Mouse (Mus musculus): Measurements from ENCODE around the gene Mlxipl. TPM values are rescaled to one million over a fixed set of nuclear protein-coding genes. Genes with fewer than 3 reads are reported as not detected.

The Mlxipl gene
- polyA plus RNA-seq, 1 experiment from 2014 or later: 4.7 TPM

- no peak overlapping the region for H3K4me3 ChIP-seq (replicated peaks; ENCODE audit: low read length)
- WGBS: 88% methylated on average over 4 of the region's 4 CpGs
- ATAC-seq (ENCODE audit: insufficient read depth, low FRiP score): no peak
- H3K4me1 ChIP-seq (ENCODE audit: control insufficient read depth, insufficient read depth, low read length): 0 out of 2 replicates have a peak, but pooled peaks cover 2% of the 10 kb centered on the region
- H3K27me3 ChIP-seq (ENCODE audit: control insufficient read depth, insufficient read depth, low read length): no peaks in the 10 kb centered on the region
- H3K36me3 ChIP-seq (ENCODE audit: control insufficient read depth, insufficient read depth, low read length): 0 out of 2 replicates have a peak, but pooled peaks cover 5% of the 10 kb centered on the region
- no peaks in the 10 kb centered on the region for H3K9me3 ChIP-seq (replicated peaks; ENCODE audit: control insufficient read depth, low read length)
- no peak overlapping the region for H3K9ac ChIP-seq (ENCODE audit: low read length)
- no peak overlapping the region for H3K27ac ChIP-seq (ENCODE audit: low read length)
- H3K4me2 ChIP-seq (ENCODE audit: low read depth, low read length): peak overlapping the region; percentile 87; the same call in 1 of the 2 replicates
These were observed 77.8 kb downstream of the Mlxipl start for GRCm38 (mm10) chr5:135167469-135167868.

- peak within 1 kb of the TSS; percentile 87 for H3K4me2 ChIP-seq (ENCODE audit: low read depth, low read length)
- 2% methylated on average over 93 of the region's 95 CpGs for WGBS
- ATAC-seq (ENCODE audit: insufficient read depth, low FRiP score): peak; percentile 98
These were observed 78.7 kb downstream of the Mlxipl start, which contains the start of gene Bcl7b for GRCm38 (mm10) chr5:135168063-135169062. Bcl7b (plus strand) TSS chr5:135168283.

GRCm38 (mm10) chr5:135169479-135169878 is 79.8 kb downstream of the Mlxipl start:
- peak overlapping the region; percentile 87 for H3K4me2 ChIP-seq (ENCODE audit: low read depth, low read length)
- H3K4me3 ChIP-seq (replicated peaks; ENCODE audit: low read length): peak overlapping the region; percentile 65
- WGBS: 90% methylated on average over 5 of the region's 5 CpGs
- no peak for ATAC-seq (ENCODE audit: insufficient read depth, low FRiP score)
- H3K4me1 ChIP-seq (ENCODE audit: control insufficient read depth, insufficient read depth, low read length): 0 out of 2 replicates have a peak, but pooled peaks cover 2% of the 10 kb centered on the region
- 0 out of 2 replicates have a peak, but pooled peaks cover 5% of the 10 kb centered on the region for H3K36me3 ChIP-seq (ENCODE audit: control insufficient read depth, insufficient read depth, low read length)
- no peaks in the 10 kb centered on the region for H3K9me3 ChIP-seq (replicated peaks; ENCODE audit: control insufficient read depth, low read length)
- H3K9ac ChIP-seq (ENCODE audit: low read length): peak overlapping the region; percentile 76
- H3K27me3 ChIP-seq (ENCODE audit: control insufficient read depth, insufficient read depth, low read length): no peaks in the 10 kb centered on the region
- peak overlapping the region; percentile 83; the same call in 1 of the 2 replicates for H3K27ac ChIP-seq (ENCODE audit: low read length)

More at GRCm38 (mm10) chr5:135168063-135169062, 78.7 kb downstream of the Mlxipl start, which contains the start of gene Bcl7b:
- Histone ChIP-seq H3K27me3 (ENCODE audit: control insufficient read depth, insufficient read depth, low read length) (no peaks in the 10 kb centered on the region), H3K27ac (ENCODE audit: low read length) (peak within 1 kb of the TSS; percentile 99), H3K9me3 (replicated peaks; ENCODE audit: control insufficient read depth, low read length) (no peaks in the 10 kb centered on the region), H3K9ac (ENCODE audit: low read length) (peak within 1 kb of the TSS; percentile 94), H3K4me1 (ENCODE audit: control insufficient read depth, insufficient read depth, low read length) (0 out of 2 replicates have a peak, but pooled peaks cover 2% of the 10 kb centered on the region), H3K36me3 (ENCODE audit: control insufficient read depth, insufficient read depth, low read length) (0 out of 2 replicates have a peak, but pooled peaks cover 5% of the 10 kb centered on the region), H3K4me3 (replicated peaks; ENCODE audit: low read length) (peak within 1 kb of the TSS; percentile 65)

GRCm38 (mm10) chr5:135171688-135172220 is 82.1 kb downstream of the Mlxipl start:
- no peak for ATAC-seq (ENCODE audit: insufficient read depth, low FRiP score)
- H3K4me2 ChIP-seq (ENCODE audit: low read depth, low read length): no peak overlapping the region
- H3K36me3 ChIP-seq (ENCODE audit: control insufficient read depth, insufficient read depth, low read length): peaks cover 13% of the 10 kb centered on the region; the same call in 1 of the 2 replicates
- no peaks in the 10 kb centered on the region for H3K27me3 ChIP-seq (ENCODE audit: control insufficient read depth, insufficient read depth, low read length)
- no peak overlapping the region for H3K27ac ChIP-seq (ENCODE audit: low read length)
- no peak overlapping the region for H3K4me3 ChIP-seq (replicated peaks; ENCODE audit: low read length)
- 0 out of 2 replicates have a peak, but pooled peaks cover 2% of the 10 kb centered on the region for H3K4me1 ChIP-seq (ENCODE audit: control insufficient read depth, insufficient read depth, low read length)
- H3K9ac ChIP-seq (ENCODE audit: low read length): peak overlapping the region; percentile 21; the same call in 1 of the 2 replicates
- H3K9me3 ChIP-seq (replicated peaks; ENCODE audit: control insufficient read depth, low read length): no peaks in the 10 kb centered on the region
- WGBS: 91% methylated on average over 6 of the region's 6 CpGs

GRCm38 (mm10) chr5:135172986-135173385 is 83.3 kb downstream of the Mlxipl start:
- no peak overlapping the region for H3K4me3 ChIP-seq (replicated peaks; ENCODE audit: low read length)
- WGBS: 88% methylated on average over 5 of the region's 5 CpGs

GRCm38 (mm10) chr5:135175086-135175485 is 85.4 kb downstream of the Mlxipl start:
- no peak overlapping the region for H3K9ac ChIP-seq (ENCODE audit: low read length)
- H3K36me3 ChIP-seq (ENCODE audit: control insufficient read depth, insufficient read depth, low read length): peaks cover 23% of the 10 kb centered on the region
- H3K9me3 ChIP-seq (replicated peaks; ENCODE audit: control insufficient read depth, low read length): no peaks in the 10 kb centered on the region
- H3K4me2 ChIP-seq (ENCODE audit: low read depth, low read length): no peak overlapping the region
- H3K4me3 ChIP-seq (replicated peaks; ENCODE audit: low read length): no peak overlapping the region
- no peak for ATAC-seq (ENCODE audit: insufficient read depth, low FRiP score)
- H3K27ac ChIP-seq (ENCODE audit: low read length): no peak overlapping the region
- H3K27me3 ChIP-seq (ENCODE audit: control insufficient read depth, insufficient read depth, low read length): no peaks in the 10 kb centered on the region
- H3K4me1 ChIP-seq (ENCODE audit: control insufficient read depth, insufficient read depth, low read length): 0 out of 2 replicates have a peak, but pooled peaks cover 2% of the 10 kb centered on the region

More at GRCm38 (mm10) chr5:135172986-135173385, 83.3 kb downstream of the Mlxipl start:
- 0 out of 2 replicates have a peak, but pooled peaks cover 2% of the 10 kb centered on the region for H3K4me1 ChIP-seq (ENCODE audit: control insufficient read depth, insufficient read depth, low read length)
- no peak overlapping the region for H3K27ac ChIP-seq (ENCODE audit: low read length)
- ATAC-seq (ENCODE audit: insufficient read depth, low FRiP score): no peak
- H3K36me3 ChIP-seq (ENCODE audit: control insufficient read depth, insufficient read depth, low read length): peaks cover 13% of the 10 kb centered on the region; the same call in 1 of the 2 replicates
- no peaks in the 10 kb centered on the region for H3K27me3 ChIP-seq (ENCODE audit: control insufficient read depth, insufficient read depth, low read length)
- no peak overlapping the region for H3K4me2 ChIP-seq (ENCODE audit: low read depth, low read length)
- H3K9me3 ChIP-seq (replicated peaks; ENCODE audit: control insufficient read depth, low read length): no peaks in the 10 kb centered on the region
- H3K9ac ChIP-seq (ENCODE audit: low read length): no peak overlapping the region

GRCm38 (mm10) chr5:135178523-135178922 is 88.8 kb downstream of the Mlxipl start:
- Histone ChIP-seq H3K27ac (ENCODE audit: low read length) (no peak overlapping the region), H3K36me3 (ENCODE audit: control insufficient read depth, insufficient read depth, low read length) (peaks cover 27% of the 10 kb centered on the region), H3K27me3 (ENCODE audit: control insufficient read depth, insufficient read depth, low read length) (no peaks in the 10 kb centered on the region), H3K9ac (ENCODE audit: low read length) (no peak overlapping the region), H3K9me3 (replicated peaks; ENCODE audit: control insufficient read depth, low read length) (no peaks in the 10 kb centered on the region), H3K4me3 (replicated peaks; ENCODE audit: low read length) (no peak overlapping the region), H3K4me2 (ENCODE audit: low read depth, low read length) (no peak overlapping the region), H3K4me1 (ENCODE audit: control insufficient read depth, insufficient read depth, low read length) (peaks cover 9% of the 10 kb centered on the region)
- 82% methylated on average over 3 of the region's 3 CpGs for WGBS
- ATAC-seq (ENCODE audit: insufficient read depth, low FRiP score): no peak

GRCm38 (mm10) chr5:135178996-135179395 is 89.3 kb downstream of the Mlxipl start:
- Histone ChIP-seq H3K4me2 (ENCODE audit: low read depth, low read length) (no peak overlapping the region), H3K4me1 (ENCODE audit: control insufficient read depth, insufficient read depth, low read length) (peaks cover 10% of the 10 kb centered on the region), H3K9ac (ENCODE audit: low read length) (no peak overlapping the region), H3K9me3 (replicated peaks; ENCODE audit: control insufficient read depth, low read length) (no peaks in the 10 kb centered on the region), H3K27ac (ENCODE audit: low read length) (no peak overlapping the region), H3K4me3 (replicated peaks; ENCODE audit: low read length) (no peak overlapping the region), H3K27me3 (ENCODE audit: control insufficient read depth, insufficient read depth, low read length) (no peaks in the 10 kb centered on the region), H3K36me3 (ENCODE audit: control insufficient read depth, insufficient read depth, low read length) (peaks cover 27% of the 10 kb centered on the region)
- WGBS: 90% methylated on average over 4 of the region's 4 CpGs
- no peak for ATAC-seq (ENCODE audit: insufficient read depth, low FRiP score)

Measured in stomach, embryonic 16.5 days (tissue).